Mouse (Mus musculus) bone marrow, adult 2 months (tissue): ENCODE measurements around the gene Gm13290.
"Not testable (repeated sequence)": the region's sequence is repeated elsewhere in the genome, so short reads cannot be mapped to it uniquely, and the experiment has no call there.

ENCODE experiments used
- CTCF ChIP-seq: fragments of 200-500 bp; IDR thresholded peaks from 2 replicates; pipeline ENCODE4 v1.5.1; 2011; ENCODE audit warnings: low read length, control low read depth; ENCODE audit not compliant: control insufficient read depth, insufficient read depth
- POLR2A ChIP-seq: fragments of 200-500 bp; IDR thresholded peaks from 2 replicates; pipeline ENCODE4 v1.6.1; 2011; ENCODE audit warnings: low read depth, mild to moderate bottlenecking, control low read depth, low read length, borderline replicate concordance; ENCODE audit not compliant: control insufficient read depth

DNA sequence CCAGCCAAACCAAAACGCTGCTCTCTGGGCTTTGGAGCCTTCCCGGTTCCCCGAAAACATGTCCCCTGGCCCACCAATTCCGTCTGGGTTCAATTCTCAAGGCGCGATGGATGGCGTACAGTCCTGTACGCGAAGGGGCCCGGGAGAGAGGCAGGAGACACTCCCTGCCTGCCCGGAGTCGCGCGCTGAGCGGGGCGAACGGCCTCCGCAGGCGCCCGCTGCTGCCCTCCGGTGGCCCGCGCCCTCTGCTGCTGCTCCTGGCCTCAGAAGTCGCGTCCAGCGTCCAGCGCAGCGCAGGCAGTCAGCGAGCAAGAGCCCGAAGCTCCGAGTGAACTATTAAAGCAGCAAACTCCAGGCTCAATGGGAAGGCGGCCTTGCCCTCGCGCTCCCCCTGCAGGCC lies 32.1 kb downstream of the Gm13290 start:
- TF ChIP-seq POLR2A, CTCF: not testable (repeated sequence)
